Mouse (Mus musculus): ENCODE measurements around the gene Vmn2r18. TPM values are rescaled to one million over a fixed set of nuclear protein-coding genes. Genes with fewer than 3 reads are reported as not detected.

The Vmn2r18 gene
- total RNA-seq (2014; fragmentation: Nextera tagmentation) (0.99 TPM in 1 of 2 replicates, not detected in the other), total RNA-seq (2017) (not detected in 2 replicates)

DNA sequence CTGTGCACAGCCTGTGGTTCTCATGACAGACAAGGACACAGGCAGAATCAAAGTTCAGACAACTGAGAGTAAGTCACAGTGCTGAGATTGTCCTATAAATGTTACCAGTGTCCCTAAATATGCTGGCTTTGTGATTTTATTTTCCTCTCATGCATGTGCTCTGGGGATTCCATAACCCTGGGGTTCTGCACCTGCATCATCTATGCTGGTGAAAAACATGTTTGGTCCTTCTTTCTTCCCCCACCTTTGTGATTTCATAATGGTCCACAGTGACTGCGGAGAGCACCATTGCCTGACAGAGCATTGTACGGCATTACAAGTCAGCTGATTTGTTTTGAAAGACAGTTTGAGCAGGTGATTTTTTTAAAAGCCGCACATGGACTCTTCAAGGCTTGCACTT, at the start of gene Vmn2r18:
Gene Vmn2r18 (minus strand): TSS at position 101 of the 400 bp plus-strand sequence.
- ATAC-seq (replicated peaks; ENCODE audit: poor library complexity, severe bottlenecking): no peak

- no peak for ATAC-seq (replicated peaks; ENCODE audit: poor library complexity, severe bottlenecking)
Measured at GRCm38 (mm10) chr5:151651411-151651784, 45.6 kb upstream of the Vmn2r18 start.

GRCm38 (mm10) chr5:151650700-151651410, 45.0 kb upstream of the Vmn2r18 start, which contains the start of gene Rfc3:
Rfc3 (minus strand) TSS chr5:151651242.
- peak; percentile 98 for ATAC-seq (replicated peaks; ENCODE audit: poor library complexity, severe bottlenecking)

- ATAC-seq (replicated peaks; ENCODE audit: poor library complexity, severe bottlenecking): peak; percentile 88
Measured at GRCm38 (mm10) chr5:151644845-151645244, 39.0 kb upstream of the Vmn2r18 start.

DNA sequence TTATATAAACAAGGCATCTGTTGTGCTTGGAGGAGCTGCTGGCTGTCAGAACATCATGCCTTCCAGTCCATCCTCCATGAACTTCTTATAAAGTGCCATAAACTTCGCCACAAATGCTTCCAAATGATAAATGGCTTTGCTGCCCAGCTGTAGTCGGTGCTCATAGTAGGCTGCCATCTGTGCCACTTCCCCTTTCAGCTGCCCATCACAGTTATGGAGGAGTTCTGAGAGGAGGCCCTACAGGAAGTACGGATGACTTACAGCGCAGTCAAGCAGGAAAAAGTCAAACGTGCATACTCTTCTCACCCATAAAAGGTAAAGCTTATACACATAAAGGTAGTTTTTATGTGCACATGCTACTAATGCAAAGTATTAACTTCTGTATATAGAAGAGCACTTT, 37.0 kb upstream of the Vmn2r18 start:
- peak; percentile 68 for ATAC-seq (replicated peaks; ENCODE audit: poor library complexity, severe bottlenecking)

DNA sequence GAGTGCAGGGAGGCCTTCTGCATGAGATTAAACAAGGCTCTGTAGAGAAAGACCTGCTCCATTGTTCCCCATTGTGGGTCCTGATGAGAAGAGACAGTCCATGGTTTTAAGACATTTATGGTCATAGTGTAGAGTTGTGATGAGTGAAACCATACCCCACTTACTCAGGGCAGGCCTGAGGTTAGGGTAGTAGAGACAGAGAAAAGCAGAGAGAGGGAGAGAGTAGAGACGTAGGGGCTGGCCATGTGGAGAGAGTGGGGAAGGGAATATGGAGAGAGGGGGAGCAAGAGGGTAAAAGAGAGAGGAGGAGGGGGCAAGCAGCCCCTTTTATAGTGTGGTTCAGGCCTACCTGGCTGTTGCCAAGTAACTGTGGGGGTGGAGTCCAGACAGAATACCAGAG, 36.3 kb upstream of the Vmn2r18 start:
- no peak for ATAC-seq (replicated peaks; ENCODE audit: poor library complexity, severe bottlenecking)

GRCm38 (mm10) chr5:151601696-151602095, 4.1 kb downstream of the Vmn2r18 start:
- ATAC-seq (replicated peaks; ENCODE audit: poor library complexity, severe bottlenecking): no peak

Other genes with a start within 250 kb of the Vmn2r18 start
- not detected in 2 replicates for gene Gm42906, start 177.9 kb downstream of the Vmn2r18 start, total RNA-seq (2014; fragmentation: Nextera tagmentation)
- gene Gm42906, start 177.9 kb downstream of the Vmn2r18 start, total RNA-seq (2017): not detected in 2 replicates
- 106 and 121 TPM in 2 replicates for gene Rfc3, start 45.2 kb upstream of the Vmn2r18 start, total RNA-seq (2014; fragmentation: Nextera tagmentation)
- gene Rfc3, start 45.2 kb upstream of the Vmn2r18 start, total RNA-seq (2017): 53.2 and 56.5 TPM in 2 replicates